Mouse (Mus musculus): Measurements from ENCODE around the gene Nfia. TPM values are rescaled to one million over a fixed set of nuclear protein-coding genes. Genes with fewer than 3 reads are reported as not detected.

Gene Nfia
- polyA plus RNA-seq, 1 experiment from 2014 or later, result 18.7 TPM

GRCm38 (mm10) chr4:97862379-97862778 lies 89.8 kb downstream of the Nfia start:
- no peak for DNase-seq (ENCODE audit: low spot score)

GRCm38 (mm10) chr4:97864276-97864675 lies 91.7 kb downstream of the Nfia start:
- DNase-seq (ENCODE audit: low spot score), result no peak

- no peak for DNase-seq (ENCODE audit: low spot score)
Observed at GRCm38 (mm10) chr4:97865410-97865953, 92.9 kb downstream of the Nfia start.

- no peak for DNase-seq (ENCODE audit: low spot score)
Observed at GRCm38 (mm10) chr4:97866463-97866862, 93.9 kb downstream of the Nfia start.

- no peak for DNase-seq (ENCODE audit: low spot score)
Observed at GRCm38 (mm10) chr4:97868307-97868937, 95.9 kb downstream of the Nfia start.

- no peak for DNase-seq (ENCODE audit: low spot score)
Observed at GRCm38 (mm10) chr4:97868938-97869440, 96.5 kb downstream of the Nfia start.

- no peak for DNase-seq (ENCODE audit: low spot score)
Observed at GRCm38 (mm10) chr4:97869451-97869850, 96.9 kb downstream of the Nfia start.

- DNase-seq (ENCODE audit: low spot score), result no peak
Observed at GRCm38 (mm10) chr4:97871770-97872439, 99.4 kb downstream of the Nfia start.

GRCm38 (mm10) chr4:97874916-97875315 lies 102.4 kb downstream of the Nfia start:
- no peak for DNase-seq (ENCODE audit: low spot score)

- no peak for DNase-seq (ENCODE audit: low spot score)
Observed at GRCm38 (mm10) chr4:97875901-97876300, 103.4 kb downstream of the Nfia start.

GRCm38 (mm10) chr4:97879696-97880095 lies 107.2 kb downstream of the Nfia start:
- no peak for DNase-seq (ENCODE audit: low spot score)

GRCm38 (mm10) chr4:97880120-97881055 lies 107.9 kb downstream of the Nfia start:
- DNase-seq (ENCODE audit: low spot score), result no peak

- DNase-seq (ENCODE audit: low spot score), result no peak
Observed at GRCm38 (mm10) chr4:97885574-97885973, 113.0 kb downstream of the Nfia start.

GRCm38 (mm10) chr4:97886220-97886619 lies 113.7 kb downstream of the Nfia start:
- DNase-seq (ENCODE audit: low spot score), result no peak

GRCm38 (mm10) chr4:97887228-97887627 lies 114.7 kb downstream of the Nfia start:
- no peak for DNase-seq (ENCODE audit: low spot score)

GRCm38 (mm10) chr4:97891063-97891462 lies 118.5 kb downstream of the Nfia start:
- no peak for DNase-seq (ENCODE audit: low spot score)

- DNase-seq (ENCODE audit: low spot score), result no peak
Observed at GRCm38 (mm10) chr4:97891611-97892010, 119.1 kb downstream of the Nfia start.

GRCm38 (mm10) chr4:97893915-97894884 lies 121.7 kb downstream of the Nfia start:
- no peak for DNase-seq (ENCODE audit: low spot score)

GRCm38 (mm10) chr4:97895940-97896339 lies 123.4 kb downstream of the Nfia start:
- no peak for DNase-seq (ENCODE audit: low spot score)

GRCm38 (mm10) chr4:97900256-97900944 lies 127.9 kb downstream of the Nfia start:
- no peak for DNase-seq (ENCODE audit: low spot score)
